Mouse (Mus musculus): ENCODE data around the gene Dlg2. TPM values are rescaled to one million over a fixed set of nuclear protein-coding genes. Genes with fewer than 3 reads are reported as not detected.

The Dlg2 gene
- total and polyA plus RNA-seq, 3 experiments: 0.72 to 1.9 (median 1.7) TPM

- 64% methylated on average over 2 of the region's 2 CpGs for WGBS
- no peaks in the 10 kb centered on the region for H3K36me3 ChIP-seq (ENCODE audit: control insufficient read depth, insufficient read depth, low read length)
- no peak overlapping the region for H3K9ac ChIP-seq (ENCODE audit: low read depth, low read length)
Measured at GRCm38 (mm10) chr7:91161643-91162175, 685.2 kb downstream of the Dlg2 start.

GRCm38 (mm10) chr7:91173560-91173959 lies 697.1 kb downstream of the Dlg2 start:
- WGBS: 89% methylated on average over 2 of the region's 2 CpGs
- intact Hi-C loops (cut with DNase I): no loop called here
- H3K4me3 ChIP-seq: no peak overlapping the region
- DNase-seq: no peak
- H3K4me1 ChIP-seq (ENCODE audit: control insufficient read depth, insufficient read depth, low read length): no peaks in the 10 kb centered on the region
- no peaks in the 10 kb centered on the region for H3K36me3 ChIP-seq (ENCODE audit: control insufficient read depth, insufficient read depth, low read length)
- H3K27ac ChIP-seq: no peak overlapping the region
- TF ChIP-seq EP300 (IDR thresholded peaks at IDR 0.05; ENCODE audit: insufficient read depth, low read depth, low read length) (no peak), POLR2A (IDR thresholded peaks at IDR 0.05; ENCODE audit: insufficient read depth, low read depth, low read length) (no peak), CTCF (IDR thresholded peaks at IDR 0.05) (no peak)
- no peak overlapping the region for H3K9ac ChIP-seq (ENCODE audit: low read depth, low read length)
- no peaks in the 10 kb centered on the region for H3K79me2 ChIP-seq (replicated peaks; ENCODE audit: control insufficient read depth, insufficient read depth, low read length)
- H3K27me3 ChIP-seq (ENCODE audit: control insufficient read depth, insufficient read depth, low read length): no peaks in the 10 kb centered on the region

More at GRCm38 (mm10) chr7:91161643-91162175, 685.2 kb downstream of the Dlg2 start:
- Histone ChIP-seq H3K4me3 (no peak overlapping the region), H3K79me2 (replicated peaks; ENCODE audit: control insufficient read depth, insufficient read depth, low read length) (no peaks in the 10 kb centered on the region), H3K27me3 (ENCODE audit: control insufficient read depth, insufficient read depth, low read length) (no peaks in the 10 kb centered on the region), H3K27ac (no peak overlapping the region), H3K4me1 (ENCODE audit: control insufficient read depth, insufficient read depth, low read length) (no peaks in the 10 kb centered on the region)
- DNase-seq: no peak
- no peak for TF ChIP-seq EP300 (IDR thresholded peaks at IDR 0.05; ENCODE audit: insufficient read depth, low read depth, low read length)
- TF ChIP-seq CTCF (IDR thresholded peaks at IDR 0.05): no peak
- TF ChIP-seq POLR2A (IDR thresholded peaks at IDR 0.05; ENCODE audit: insufficient read depth, low read depth, low read length): no peak
- intact Hi-C loops (cut with DNase I): no loop called here

GRCm38 (mm10) chr7:91188211-91188610 lies 711.7 kb downstream of the Dlg2 start:
- intact Hi-C loops (cut with DNase I): no loop called here
- no peaks in the 10 kb centered on the region for H3K79me2 ChIP-seq (replicated peaks; ENCODE audit: control insufficient read depth, insufficient read depth, low read length)

GRCm38 (mm10) chr7:91199372-91199771 lies 722.9 kb downstream of the Dlg2 start:
- no peak overlapping the region for H3K27ac ChIP-seq
- H3K27me3 ChIP-seq (ENCODE audit: control insufficient read depth, insufficient read depth, low read length): no peaks in the 10 kb centered on the region
- TF ChIP-seq EP300 (IDR thresholded peaks at IDR 0.05; ENCODE audit: insufficient read depth, low read depth, low read length): no peak
- TF ChIP-seq CTCF (IDR thresholded peaks at IDR 0.05): no peak
- no peak for TF ChIP-seq POLR2A (IDR thresholded peaks at IDR 0.05; ENCODE audit: insufficient read depth, low read depth, low read length)
- DNase-seq: no peak
- no peaks in the 10 kb centered on the region for H3K79me2 ChIP-seq (replicated peaks; ENCODE audit: control insufficient read depth, insufficient read depth, low read length)
- H3K4me1 ChIP-seq (ENCODE audit: control insufficient read depth, insufficient read depth, low read length): no peaks in the 10 kb centered on the region
- 74% methylated on average over 1 of the region's 1 CpGs for WGBS
- intact Hi-C loops (cut with DNase I): no loop called here
- no peak overlapping the region for H3K4me3 ChIP-seq
- H3K36me3 ChIP-seq (ENCODE audit: control insufficient read depth, insufficient read depth, low read length): no peaks in the 10 kb centered on the region
- no peak overlapping the region for H3K9ac ChIP-seq (ENCODE audit: low read depth, low read length)

More at GRCm38 (mm10) chr7:91188211-91188610, 711.7 kb downstream of the Dlg2 start:
- Histone ChIP-seq H3K4me3 (no peak overlapping the region), H3K9ac (ENCODE audit: low read depth, low read length) (no peak overlapping the region), H3K27me3 (ENCODE audit: control insufficient read depth, insufficient read depth, low read length) (no peaks in the 10 kb centered on the region), H3K27ac (no peak overlapping the region), H3K4me1 (ENCODE audit: control insufficient read depth, insufficient read depth, low read length) (no peaks in the 10 kb centered on the region), H3K36me3 (ENCODE audit: control insufficient read depth, insufficient read depth, low read length) (no peaks in the 10 kb centered on the region)
- no peak for TF ChIP-seq CTCF (IDR thresholded peaks at IDR 0.05)
- no peak for TF ChIP-seq POLR2A (IDR thresholded peaks at IDR 0.05; ENCODE audit: insufficient read depth, low read depth, low read length)
- TF ChIP-seq EP300 (IDR thresholded peaks at IDR 0.05; ENCODE audit: insufficient read depth, low read depth, low read length): no peak
- DNase-seq: no peak
- WGBS: 92% methylated on average over 2 of the region's 2 CpGs

- intact Hi-C loops (cut with DNase I): no loop called here
Measured at GRCm38 (mm10) chr7:91208083-91208852, 731.8 kb downstream of the Dlg2 start.

GRCm38 (mm10) chr7:91208973-91209372 lies 732.5 kb downstream of the Dlg2 start:
- H3K27me3 ChIP-seq (ENCODE audit: control insufficient read depth, insufficient read depth, low read length): no peaks in the 10 kb centered on the region
- no peak overlapping the region for H3K9ac ChIP-seq (ENCODE audit: low read depth, low read length)
- H3K4me1 ChIP-seq (ENCODE audit: control insufficient read depth, insufficient read depth, low read length): no peaks in the 10 kb centered on the region
- DNase-seq: no peak
- intact Hi-C loops (cut with DNase I): no loop called here
- TF ChIP-seq EP300 (IDR thresholded peaks at IDR 0.05; ENCODE audit: insufficient read depth, low read depth, low read length) (no peak), POLR2A (IDR thresholded peaks at IDR 0.05; ENCODE audit: insufficient read depth, low read depth, low read length) (no peak), CTCF (IDR thresholded peaks at IDR 0.05) (no peak)
- no peak overlapping the region for H3K4me3 ChIP-seq
- no peaks in the 10 kb centered on the region for H3K36me3 ChIP-seq (ENCODE audit: control insufficient read depth, insufficient read depth, low read length)
- no peaks in the 10 kb centered on the region for H3K79me2 ChIP-seq (replicated peaks; ENCODE audit: control insufficient read depth, insufficient read depth, low read length)
- no peak overlapping the region for H3K27ac ChIP-seq
- 51% methylated on average over 6 of the region's 6 CpGs for WGBS

More at GRCm38 (mm10) chr7:91208083-91208852, 731.8 kb downstream of the Dlg2 start:
- 72% methylated on average over 5 of the region's 5 CpGs for WGBS
- Histone ChIP-seq H3K79me2 (replicated peaks; ENCODE audit: control insufficient read depth, insufficient read depth, low read length) (no peaks in the 10 kb centered on the region), H3K4me3 (no peak overlapping the region), H3K4me1 (ENCODE audit: control insufficient read depth, insufficient read depth, low read length) (no peaks in the 10 kb centered on the region), H3K9ac (ENCODE audit: low read depth, low read length) (no peak overlapping the region), H3K27me3 (ENCODE audit: control insufficient read depth, insufficient read depth, low read length) (no peaks in the 10 kb centered on the region), H3K27ac (no peak overlapping the region), H3K36me3 (ENCODE audit: control insufficient read depth, insufficient read depth, low read length) (no peaks in the 10 kb centered on the region)
- no peak for TF ChIP-seq CTCF (IDR thresholded peaks at IDR 0.05)
- TF ChIP-seq EP300 (IDR thresholded peaks at IDR 0.05; ENCODE audit: insufficient read depth, low read depth, low read length): no peak
- TF ChIP-seq POLR2A (IDR thresholded peaks at IDR 0.05; ENCODE audit: insufficient read depth, low read depth, low read length): no peak
- no peak for DNase-seq
